Mouse (Mus musculus) left cerebral cortex, adult 8-10 months (tissue): ENCODE measurements around the gene Fkbpl. TPM values are rescaled to one million over a fixed set of nuclear protein-coding genes. Genes with fewer than 3 reads are reported as not detected.

Source experiments
- DNase-seq, 2 experiments: peaks; one replicate each; pipeline ENCODE4 v3.0.0; 2022; ENCODE audit warnings: low spot score in 2 of 2
- total RNA-seq, 4 experiments: library from RNA; stranded (reverse); gene quantifications; 2 replicates each; pipeline ENCODE4 v1.2.4; 2022

The Fkbpl gene
- total RNA-seq, 4 experiments from 2014 or later, result 12.5 to 16.7 (median 14.8) TPM

GRCm38 (mm10) chr17:34688889-34689288 lies 44.3 kb downstream of the Fkbpl start:
- no peak for DNase-seq

- DNase-seq, result no peak
Measured at GRCm38 (mm10) chr17:34690458-34690857, 45.9 kb downstream of the Fkbpl start.

- no peak for DNase-seq
Measured at GRCm38 (mm10) chr17:34692906-34693305, 48.3 kb downstream of the Fkbpl start.

Other genes starting within 250 kb of the Fkbpl start
- 1 to 10 TPM; 3.3 to 5.1 (median 4.3) TPM for gene BC051142, start 245.9 kb upstream of the Fkbpl start, total RNA-seq
- not detected for gene Btnl4, start 167.4 kb upstream of the Fkbpl start, total RNA-seq
- gene Btnl6, start 127.4 kb upstream of the Fkbpl start, total RNA-seq, result not detected
- gene Notch4, start 80.5 kb upstream of the Fkbpl start, total RNA-seq, result 10 to 100 TPM in 1 of 4 experiments, 1 to 10 TPM in 3; 9.4 to 13.0 (median 9.6) TPM
- 1 to 10 TPM; 2.1 to 4.2 (median 3.4) TPM for gene Gpsm3, start 55.0 kb upstream of the Fkbpl start, total RNA-seq
- 10 to 100 TPM; 59.5 to 66.5 (median 62.6) TPM for gene Pbx2, start 53.5 kb upstream of the Fkbpl start, total RNA-seq
- gene Ager, start 46.9 kb upstream of the Fkbpl start, total RNA-seq, result under 1 TPM; 0.39 to 0.83 (median 0.54) TPM
- 10 to 100 TPM; 73.3 to 77.6 (median 76.0) TPM for gene Rnf5, start 41.1 kb upstream of the Fkbpl start, total RNA-seq
- 100 to 1,000 TPM; 150 to 164 (median 155) TPM for gene Agpat1, start 40.5 kb upstream of the Fkbpl start, total RNA-seq
- gene Egfl8, start 28.8 kb upstream of the Fkbpl start, total RNA-seq, result 1 to 10 TPM; 3.0 to 4.9 (median 3.4) TPM
- gene Ppt2, start 16.3 kb upstream of the Fkbpl start, total RNA-seq, result 10 to 100 TPM; 38.1 to 48.6 (median 45.4) TPM
- gene Prrt1, start 15.2 kb upstream of the Fkbpl start, total RNA-seq, result 100 to 1,000 TPM in 3 of 4 experiments, 10 to 100 TPM in 1; 90.1 to 149 (median 116) TPM
- 10 to 100 TPM; 46.3 to 56.8 (median 53.7) TPM for gene Atf6b, start 2.4 kb downstream of the Fkbpl start, total RNA-seq
- gene Tnxb, start 25.8 kb downstream of the Fkbpl start, total RNA-seq, result 1 to 10 TPM; 2.5 to 3.1 (median 2.8) TPM
- 100 to 1,000 TPM in 2 of 4 experiments, 10 to 100 TPM in 2; 27.2 to 188 (median 81.4) TPM for gene C4b, start 99.1 kb downstream of the Fkbpl start, total RNA-seq
- 1 to 10 TPM in 2 of 4 experiments, not detected in 2; 3.1 to 3.7 TPM for gene Cyp21a1, start 159.8 kb downstream of the Fkbpl start, total RNA-seq
- 10 to 100 TPM; 45.3 to 49.5 (median 47.7) TPM for gene Stk19, start 192.2 kb downstream of the Fkbpl start, total RNA-seq
- gene Dxo, start 192.3 kb downstream of the Fkbpl start, total RNA-seq, result 10 to 100 TPM; 31.8 to 37.2 (median 34.0) TPM
- gene Skiv2l, start 205.4 kb downstream of the Fkbpl start, total RNA-seq, result 10 to 100 TPM; 61.1 to 73.1 (median 67.3) TPM
- 10 to 100 TPM; 34.8 to 38.3 (median 37.2) TPM for gene Nelfe, start 205.6 kb downstream of the Fkbpl start, total RNA-seq
- gene Cfb, start 217.8 kb downstream of the Fkbpl start, total RNA-seq, result under 1 TPM in 1 of 4 experiments, not detected in 3; 0.43 TPM
- gene Zbtb12, start 234.7 kb downstream of the Fkbpl start, total RNA-seq, result 1 to 10 TPM; 8.3 to 9.1 (median 9.0) TPM
- not detected for gene Gm20547, start 237.3 kb downstream of the Fkbpl start, total RNA-seq